Mouse (Mus musculus): Measurements from ENCODE around the gene Ajuba.

Ajuba gene

DNA sequence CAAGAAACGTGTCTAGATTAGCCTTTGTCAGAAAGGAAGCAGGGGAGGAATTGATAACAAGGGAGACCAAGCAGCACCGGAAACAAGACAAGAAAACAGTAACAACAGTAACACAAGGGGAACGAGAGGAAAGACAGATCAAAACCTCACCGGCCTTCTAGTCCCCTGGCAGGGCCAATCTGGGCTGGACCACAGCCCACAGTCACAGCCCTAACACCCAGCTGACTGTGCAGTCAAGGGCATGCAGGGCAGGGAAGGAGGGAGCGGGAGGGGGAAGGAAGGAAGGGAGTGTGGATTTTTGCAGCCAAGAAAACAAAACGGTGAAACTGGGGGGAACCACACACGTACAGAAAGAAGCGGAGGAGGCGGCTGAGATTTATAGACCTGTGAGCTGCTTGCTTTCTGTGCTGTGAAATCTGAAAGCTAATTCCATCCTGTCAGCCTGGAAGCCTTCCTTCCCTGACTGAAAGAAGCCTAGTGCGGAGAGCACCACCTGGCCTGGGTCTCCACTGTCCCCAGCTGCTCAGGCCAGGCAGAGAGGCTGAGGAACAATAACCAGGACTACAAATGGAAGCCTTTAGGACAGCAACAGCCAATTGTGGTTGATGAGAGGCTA is 15.1 kb upstream of the Ajuba start:
- DNase-seq (ENCODE audit: low read depth, low spot score) = no peak

DNA sequence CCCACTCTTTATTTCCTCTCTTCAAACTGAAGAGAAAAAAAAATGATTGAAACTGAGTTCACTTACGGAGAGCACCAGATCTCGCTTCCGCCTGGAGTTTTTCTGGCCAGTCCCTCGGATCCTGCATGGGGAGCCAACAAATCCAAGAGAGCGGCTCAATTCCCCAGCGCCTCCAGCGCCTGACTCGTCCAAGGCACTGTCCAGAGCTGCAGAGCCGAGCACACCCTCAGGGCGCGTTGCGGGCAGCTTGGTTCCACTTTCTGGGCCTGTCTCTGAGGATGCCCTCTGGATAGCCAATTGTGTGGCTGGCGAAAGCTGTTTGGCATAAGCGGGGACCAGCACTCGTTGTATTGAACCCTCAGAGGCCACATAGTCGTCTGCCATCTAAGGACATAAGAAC is 13.7 kb upstream of the Ajuba start:
- DNase-seq (ENCODE audit: low read depth, low spot score) = no peak

DNA sequence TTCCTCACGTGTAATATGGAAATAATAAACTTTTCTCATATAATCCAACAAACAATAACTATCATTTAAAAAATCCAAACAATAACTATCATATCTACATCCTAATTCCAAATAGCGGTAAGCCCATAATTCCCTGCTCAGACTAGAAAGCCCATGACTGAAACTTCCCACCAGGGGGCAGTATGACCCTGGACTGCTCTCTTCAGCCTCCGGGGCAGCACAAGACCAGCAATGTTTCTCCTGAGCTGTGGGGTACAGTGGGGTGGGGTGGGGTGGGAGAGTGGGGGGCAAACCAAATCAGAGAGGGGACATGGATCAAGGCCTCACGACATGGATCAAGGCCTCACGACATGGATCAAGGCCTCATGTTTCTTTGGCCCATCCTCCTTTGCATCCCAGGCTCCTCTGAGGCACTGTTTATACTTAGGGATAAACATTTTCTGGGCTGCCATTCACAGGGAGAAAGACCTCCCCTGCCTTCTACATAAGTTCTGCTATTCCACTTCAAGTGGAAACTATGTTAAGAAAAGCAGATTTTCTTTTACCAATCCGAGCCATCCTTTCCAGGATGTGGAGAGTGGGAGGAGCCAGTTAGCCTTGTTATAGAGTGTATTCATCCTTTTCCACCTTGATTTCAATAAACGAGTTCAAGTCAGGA is 6.5 kb upstream of the Ajuba start:
- peak; percentile 69 for DNase-seq (ENCODE audit: low read depth, low spot score)

DNA sequence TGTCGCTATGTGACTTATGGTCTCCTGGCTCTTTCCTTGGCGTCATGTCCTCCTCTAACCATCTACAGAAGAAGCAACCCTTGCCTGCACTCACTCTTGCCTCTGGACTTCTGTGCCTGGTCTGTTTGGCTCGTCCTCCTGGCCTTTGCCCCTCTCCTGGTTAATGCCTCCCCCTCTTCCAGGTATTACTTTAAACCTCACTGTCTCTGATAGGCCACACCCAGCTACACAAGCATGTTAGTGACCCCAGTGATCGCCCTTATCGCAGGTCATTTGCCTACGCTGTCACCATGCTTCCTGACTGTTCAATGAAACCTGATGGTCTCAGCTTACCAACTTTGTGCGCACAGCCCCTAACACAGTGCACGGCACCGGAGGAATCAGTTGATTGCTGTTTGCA is 5.2 kb upstream of the Ajuba start:
- DNase-seq (ENCODE audit: low read depth, low spot score) = no peak

DNA sequence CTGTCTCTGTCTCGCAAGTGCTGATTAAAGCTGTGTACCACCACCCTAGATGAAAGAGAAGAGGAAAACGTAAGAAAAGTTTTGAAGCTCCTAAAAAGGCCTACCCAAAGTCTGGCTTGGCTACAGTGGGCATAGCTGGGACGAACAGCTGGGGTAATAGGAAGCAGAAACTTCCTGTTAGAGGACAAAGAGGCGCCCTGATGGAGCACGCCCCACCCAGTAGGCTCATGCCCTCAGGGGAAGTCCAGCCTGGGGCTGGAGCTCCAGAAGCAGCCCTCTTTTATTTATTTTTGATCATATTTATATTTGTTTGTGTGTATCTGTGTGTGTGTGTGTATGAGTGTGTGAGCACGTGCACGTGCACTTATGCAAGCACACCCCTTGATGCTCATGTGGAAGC is 2.3 kb upstream of the Ajuba start:
- no peak for DNase-seq (ENCODE audit: low read depth, low spot score)

DNA sequence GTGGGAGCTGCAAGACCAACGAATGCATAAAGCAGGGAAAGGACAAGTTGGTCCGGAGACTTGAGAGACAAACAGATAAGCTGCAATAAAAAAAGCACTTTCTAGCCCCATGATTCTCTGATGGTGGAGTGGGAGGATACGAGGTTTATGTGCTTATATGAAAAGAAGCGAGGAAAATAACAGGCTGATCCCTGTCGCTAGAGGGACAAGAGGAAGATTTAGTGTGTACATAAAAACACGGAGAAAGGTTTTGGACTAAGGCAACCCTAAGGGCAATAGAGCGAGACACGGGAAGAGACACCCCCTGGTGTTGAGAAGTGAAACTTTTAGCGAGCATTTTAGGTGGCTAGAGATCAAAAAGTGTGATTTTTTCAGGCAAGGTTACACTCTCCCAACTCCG is 705 bp upstream of the Ajuba start:
- DNase-seq (ENCODE audit: low read depth, low spot score) = no peak

DNA sequence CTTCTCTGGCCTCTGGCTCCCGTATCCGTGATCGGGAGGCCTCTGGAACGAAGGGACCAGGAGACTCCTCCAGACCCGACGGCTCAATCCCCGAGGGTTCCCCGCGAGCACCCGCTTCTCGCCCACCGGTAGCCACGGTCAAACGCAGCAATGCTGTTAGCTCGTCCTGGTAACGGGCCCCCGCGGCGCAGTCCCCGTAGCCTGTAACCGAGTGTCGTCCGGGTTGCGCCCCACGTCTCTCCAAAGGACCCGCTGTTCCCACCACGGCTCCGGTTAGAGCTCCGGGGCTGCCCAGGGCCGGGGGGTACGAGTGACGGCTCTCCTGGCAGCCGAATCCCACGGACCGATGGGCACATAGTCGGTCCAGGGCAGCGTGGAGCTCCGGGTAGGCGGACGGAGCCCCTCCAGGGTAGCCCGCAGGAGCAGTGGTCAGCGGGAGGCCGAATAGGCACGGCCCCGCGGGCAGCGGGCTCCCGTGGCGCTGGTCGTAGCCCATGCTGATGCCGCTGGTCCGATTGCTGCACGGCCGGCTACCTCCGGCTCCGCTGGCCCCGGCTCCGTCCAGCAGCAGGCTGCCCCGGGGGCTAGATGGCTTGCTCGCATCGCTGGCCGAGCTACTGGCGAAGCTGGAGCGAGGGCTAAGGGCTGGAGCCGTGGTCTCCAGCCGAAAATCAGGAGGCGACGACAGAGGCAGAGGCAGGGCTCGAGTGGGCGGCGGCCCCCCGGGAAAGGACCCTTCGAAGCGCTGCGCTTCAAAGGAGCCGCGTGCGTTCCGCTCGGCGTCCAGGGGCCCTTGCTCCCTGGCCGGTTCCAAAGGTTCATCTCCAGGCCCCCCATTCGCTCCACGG is 893 bp downstream of the Ajuba start:
- no peak for DNase-seq (ENCODE audit: low read depth, low spot score)

DNA sequence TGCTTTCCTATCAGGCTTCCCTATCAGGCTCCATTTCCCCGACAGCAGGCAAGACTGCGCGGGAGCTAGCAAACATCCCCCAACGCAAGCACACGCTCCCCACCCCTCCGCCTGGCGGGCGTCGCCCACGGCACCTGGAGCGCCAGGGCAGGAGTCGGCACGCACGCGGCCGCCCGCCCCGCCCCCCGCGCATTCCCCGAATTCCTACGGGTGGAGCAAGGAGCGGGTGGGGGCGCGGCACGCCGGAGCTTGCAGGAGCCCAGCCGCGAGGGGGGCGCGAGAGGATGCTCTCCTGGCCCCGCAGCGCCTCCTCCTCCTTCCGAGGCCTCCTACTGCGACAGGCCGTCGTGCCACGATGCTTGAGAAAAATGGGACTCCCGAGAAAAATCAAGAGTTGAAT is 1.7 kb downstream of the Ajuba start:
- no peak for DNase-seq (ENCODE audit: low read depth, low spot score)

DNA sequence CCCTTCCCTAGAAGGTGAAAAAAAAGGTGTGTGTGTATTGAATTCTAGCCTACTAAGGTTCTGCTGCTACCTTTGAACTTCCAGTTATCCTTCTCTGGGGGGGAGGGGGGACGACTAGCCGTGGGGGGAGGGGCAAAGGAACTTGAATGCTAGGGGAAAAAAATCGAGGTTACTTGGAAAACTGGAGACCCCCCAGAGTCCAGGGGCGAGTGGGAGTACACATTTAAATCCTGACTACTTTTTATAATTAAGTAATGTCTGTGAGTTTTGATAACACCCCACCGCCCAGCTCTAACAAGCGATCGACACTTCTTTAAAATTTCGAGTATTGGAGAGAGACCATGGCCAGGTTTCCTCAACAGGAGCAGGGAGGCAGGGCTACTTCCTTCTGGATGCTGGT is 2.3 kb downstream of the Ajuba start:
- no peak for DNase-seq (ENCODE audit: low read depth, low spot score)

DNA sequence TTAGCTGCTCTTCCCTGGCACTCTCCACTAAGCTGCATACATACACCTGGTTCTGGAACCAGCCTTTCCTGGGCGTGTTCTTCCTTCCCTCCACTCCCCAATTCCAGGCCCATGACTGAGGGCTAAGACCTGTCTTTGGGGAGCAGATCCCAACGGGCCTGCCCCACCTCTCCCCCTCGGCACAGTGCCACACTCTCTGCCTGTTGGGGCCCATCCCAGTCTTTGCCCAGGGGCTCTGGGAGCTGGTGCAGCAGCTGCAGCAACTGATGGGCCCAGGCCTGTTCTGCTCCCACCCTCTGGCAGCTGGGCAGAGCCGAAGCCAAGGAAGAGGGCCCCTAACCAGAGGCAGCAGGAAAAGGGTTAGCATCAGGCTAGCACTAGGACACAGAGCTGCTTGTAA is 3.1 kb downstream of the Ajuba start:
- no peak for DNase-seq (ENCODE audit: low read depth, low spot score)

DNA sequence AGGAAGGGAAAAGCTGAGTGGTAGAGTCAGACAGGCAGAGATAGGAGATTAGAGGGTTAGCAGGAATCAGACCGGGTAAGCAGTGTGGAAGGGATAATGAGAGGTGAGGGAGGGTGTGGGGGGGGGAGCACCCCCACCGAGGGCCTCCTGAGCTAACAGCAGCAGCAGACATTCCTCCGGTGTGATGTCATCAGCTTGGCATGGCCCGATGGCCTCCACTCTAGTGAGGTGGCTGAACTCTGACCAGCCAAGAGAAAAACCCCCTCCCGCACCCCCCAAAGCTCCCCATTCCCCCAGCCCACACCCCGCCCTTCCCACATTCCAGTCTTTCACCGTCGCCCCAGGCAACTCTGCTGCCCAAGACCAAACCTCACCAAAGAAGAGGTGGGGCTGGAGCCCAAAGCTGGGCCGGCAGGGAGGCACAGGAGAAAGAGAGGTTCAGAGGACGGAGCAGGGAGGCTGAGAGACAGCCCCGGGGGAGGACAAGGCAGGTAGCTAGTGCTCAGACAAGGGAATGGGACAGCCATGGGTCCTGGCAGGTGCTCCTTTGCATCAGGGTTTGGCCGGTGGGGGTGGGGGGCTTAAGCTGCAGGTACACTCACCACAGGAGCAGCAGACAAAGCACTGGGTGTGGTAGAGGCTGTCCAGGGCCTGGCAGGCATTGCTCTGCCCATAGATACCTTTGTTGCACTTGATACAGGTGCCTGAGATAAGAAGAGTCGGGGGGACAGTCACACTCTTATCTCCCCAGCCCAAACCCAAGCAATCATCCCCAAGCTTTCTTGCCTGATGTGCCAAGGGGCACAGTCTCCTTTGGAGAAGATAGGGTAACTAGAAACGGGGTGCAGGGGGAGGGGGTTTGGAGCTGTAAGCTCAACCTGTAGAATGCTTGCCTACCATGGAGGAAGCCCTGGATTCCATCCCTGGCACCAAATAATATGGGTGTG is 4.3 kb downstream of the Ajuba start:
- no peak for DNase-seq (ENCODE audit: low read depth, low spot score)

DNA sequence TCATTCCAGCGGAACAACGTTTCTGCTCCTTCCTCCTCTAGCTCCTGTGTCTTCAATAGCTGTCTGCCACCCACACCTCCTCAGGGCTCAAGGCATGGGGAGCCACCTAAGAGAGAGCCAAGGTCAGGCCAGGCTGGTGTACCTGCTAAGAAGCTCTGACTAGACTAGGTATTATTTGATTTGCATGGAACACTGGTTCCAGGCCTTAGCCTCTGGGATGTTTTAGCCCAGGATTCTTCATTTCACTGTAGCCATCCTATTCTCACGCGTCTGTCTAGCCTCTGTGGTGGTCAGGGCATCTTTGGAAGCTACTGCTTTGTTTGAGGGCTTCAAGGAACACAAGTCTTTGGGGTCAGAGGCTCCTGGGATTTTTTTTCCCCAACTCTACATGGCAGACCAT is 5.2 kb downstream of the Ajuba start:
- no peak for DNase-seq (ENCODE audit: low read depth, low spot score)

DNA sequence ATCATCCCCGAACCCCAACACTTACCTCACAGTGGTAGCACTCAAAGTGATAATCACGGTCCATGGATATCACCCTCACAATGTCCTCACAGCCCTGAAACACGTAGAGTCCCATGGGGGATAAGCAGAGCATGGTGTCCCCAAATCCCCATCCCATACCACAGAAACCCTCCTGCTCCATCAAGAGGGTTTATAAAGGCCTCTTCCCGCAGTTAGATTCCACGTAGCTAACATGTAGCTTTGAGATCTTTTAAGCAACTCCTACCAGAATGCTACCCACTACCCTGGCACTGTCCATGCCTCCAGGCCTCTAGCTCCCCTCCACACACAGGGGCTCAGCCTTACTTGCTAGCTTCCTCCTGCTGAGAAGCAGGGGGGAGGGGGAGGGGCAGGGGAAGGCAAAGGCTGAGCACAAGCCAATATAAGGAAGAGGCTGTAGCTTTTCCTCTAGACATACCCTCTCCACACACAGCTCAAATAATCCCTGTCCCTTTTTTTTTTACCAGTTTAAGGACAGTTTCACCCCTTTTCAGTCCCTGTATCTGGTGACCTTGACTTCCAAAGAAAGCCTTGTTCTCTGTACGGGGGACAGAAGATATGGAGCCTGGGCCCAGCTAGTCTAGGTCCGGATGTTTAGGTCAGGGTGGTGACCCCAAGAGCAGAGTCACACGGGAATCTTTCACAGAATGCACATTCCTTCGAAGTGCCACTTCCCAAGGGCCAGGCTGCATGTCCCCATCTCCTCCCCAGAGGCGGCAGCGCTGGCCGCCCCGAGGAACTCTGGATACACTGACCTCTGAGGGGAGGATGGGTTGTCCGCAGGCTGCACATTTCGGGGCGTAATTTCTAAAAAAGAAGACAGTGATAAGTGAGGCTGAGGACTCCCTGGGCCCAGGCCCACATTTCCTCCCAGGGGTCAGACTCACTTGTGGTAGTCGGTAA is 7.6 kb downstream of the Ajuba start:
- no peak for DNase-seq (ENCODE audit: low read depth, low spot score)

DNA sequence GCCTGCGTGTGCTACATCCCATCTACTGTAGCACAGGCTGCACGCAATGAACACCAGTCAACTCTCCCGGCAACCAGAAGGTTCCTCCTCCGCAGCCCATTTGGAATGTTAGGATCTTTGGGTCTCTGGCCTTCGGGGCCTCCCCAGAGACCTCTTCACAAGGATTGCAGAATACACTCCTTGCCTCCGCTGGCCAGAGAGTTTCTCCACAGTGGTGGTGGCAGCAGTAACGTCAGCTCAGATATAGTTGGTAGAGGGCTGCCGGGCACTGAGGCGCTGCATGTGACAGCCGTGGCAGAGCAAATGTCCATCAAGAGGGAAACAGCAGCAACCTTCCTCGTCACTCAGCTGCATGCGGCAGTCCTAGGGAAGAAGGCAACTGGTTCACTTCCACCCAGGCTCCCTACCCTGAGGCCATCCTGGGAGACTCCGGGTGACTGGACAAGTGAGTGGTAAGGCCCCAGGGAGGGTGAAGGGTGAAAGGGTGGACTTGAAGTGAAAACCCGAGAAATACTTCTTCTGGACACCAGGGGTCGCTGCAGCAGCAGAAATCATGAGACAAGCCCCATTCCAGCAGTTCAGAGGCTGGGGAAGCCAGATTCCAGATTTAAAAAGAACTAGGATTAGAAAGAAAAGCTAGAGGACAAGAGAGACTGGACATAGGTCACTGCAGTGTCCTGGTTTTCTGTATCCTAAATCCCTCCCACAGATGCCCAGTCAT is 8.5 kb downstream of the Ajuba start:
- peak; percentile 68 for DNase-seq (ENCODE audit: low read depth, low spot score)

DNA sequence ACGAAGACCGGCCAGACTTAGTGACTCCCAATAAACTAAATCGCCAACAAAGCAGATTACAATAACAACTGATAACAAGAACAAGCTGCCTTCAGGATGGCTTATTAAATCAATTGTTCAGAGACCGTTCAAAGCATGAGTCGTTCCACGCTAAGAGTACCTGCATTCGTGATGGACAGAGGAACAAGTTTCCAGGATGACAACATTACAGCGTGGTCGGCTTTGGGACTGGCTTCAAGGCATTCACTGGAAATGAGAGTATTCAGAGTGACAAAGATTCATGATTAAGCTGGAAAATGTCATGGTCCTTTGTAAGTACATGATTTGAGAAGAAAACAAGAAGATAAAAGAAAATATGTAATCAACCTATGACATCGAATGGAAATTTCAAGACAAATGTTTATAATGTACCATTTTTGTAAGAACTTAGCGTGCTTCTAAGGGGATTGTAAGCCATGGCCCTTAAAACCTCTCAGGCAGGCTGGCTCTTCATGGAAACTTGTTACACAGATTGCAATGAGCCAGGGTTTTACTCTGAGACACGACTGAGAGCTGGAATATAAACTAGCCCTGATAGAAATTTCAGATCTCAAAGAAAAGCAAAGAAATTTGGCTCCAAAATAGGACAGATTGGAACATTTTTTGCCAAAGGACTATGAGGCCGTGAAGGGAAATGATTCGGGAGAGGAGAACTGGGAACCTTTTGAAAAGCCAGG is 16.7 kb downstream of the Ajuba start:
- DNase-seq (ENCODE audit: low read depth, low spot score) = no peak

DNA sequence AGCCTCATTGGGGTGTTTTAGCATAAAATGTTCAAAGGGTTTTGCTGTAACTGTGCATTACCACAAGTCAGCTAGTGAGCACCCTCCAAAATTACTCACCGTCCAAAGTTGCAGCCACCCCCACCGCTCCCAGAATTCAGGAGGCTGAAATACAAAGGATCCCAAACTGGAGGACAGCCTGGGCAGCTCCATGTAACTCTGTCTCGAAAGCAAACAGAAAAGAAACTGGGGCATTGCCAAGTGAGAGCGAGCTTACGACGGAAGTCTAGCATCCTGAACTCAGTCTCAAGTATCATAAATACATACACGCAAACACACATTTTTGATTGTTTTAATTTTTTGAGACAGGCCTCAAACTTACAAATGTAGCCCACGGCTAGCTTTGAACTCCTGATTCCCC is 20.0 kb downstream of the Ajuba start:
- no peak for DNase-seq (ENCODE audit: low read depth, low spot score)

DNA sequence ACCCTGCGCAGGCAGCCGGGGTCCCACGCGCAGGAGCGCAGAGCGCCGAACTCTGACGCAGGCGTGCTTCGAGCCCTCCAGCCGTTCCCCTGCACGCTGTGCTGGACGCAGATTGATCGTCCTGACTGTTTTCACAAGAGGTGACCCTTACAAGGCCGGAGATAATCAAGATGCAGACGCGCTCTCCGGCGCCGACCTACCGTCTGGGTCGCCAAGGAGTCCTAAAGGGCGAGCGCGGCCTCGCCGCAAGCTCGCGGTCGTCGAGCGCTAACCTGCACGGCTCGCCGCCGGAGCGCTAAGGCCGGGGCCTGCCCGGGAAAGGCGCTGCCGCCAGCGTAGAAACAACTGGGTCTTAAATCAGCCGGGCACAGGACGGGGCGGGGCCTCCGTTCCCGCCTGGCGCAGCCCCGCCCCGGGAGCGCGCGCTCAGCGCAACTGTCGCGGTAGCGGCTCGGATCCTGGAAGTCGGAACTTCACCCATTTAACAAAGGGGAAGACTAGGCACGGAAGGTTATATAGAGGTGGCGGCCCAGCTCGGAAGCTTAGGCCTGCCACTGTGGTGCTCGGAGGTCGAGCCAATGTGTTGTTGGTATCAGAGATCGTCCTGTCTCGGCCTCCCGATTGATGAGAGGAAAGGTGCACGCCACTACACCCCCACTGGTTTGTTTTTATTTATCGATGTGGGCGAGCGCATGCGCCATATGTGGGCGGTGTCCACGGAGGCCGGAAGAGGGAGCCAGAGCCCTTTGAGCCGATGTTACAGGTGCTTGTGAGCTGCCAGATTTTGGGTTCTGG is 23.2 kb downstream of the Ajuba start, which contains the start of gene Haus4:
Gene Haus4, minus strand, starts transcription at position 642 of the 795 bp plus-strand sequence.
- peak; percentile 67 for DNase-seq (ENCODE audit: low read depth, low spot score)

DNA sequence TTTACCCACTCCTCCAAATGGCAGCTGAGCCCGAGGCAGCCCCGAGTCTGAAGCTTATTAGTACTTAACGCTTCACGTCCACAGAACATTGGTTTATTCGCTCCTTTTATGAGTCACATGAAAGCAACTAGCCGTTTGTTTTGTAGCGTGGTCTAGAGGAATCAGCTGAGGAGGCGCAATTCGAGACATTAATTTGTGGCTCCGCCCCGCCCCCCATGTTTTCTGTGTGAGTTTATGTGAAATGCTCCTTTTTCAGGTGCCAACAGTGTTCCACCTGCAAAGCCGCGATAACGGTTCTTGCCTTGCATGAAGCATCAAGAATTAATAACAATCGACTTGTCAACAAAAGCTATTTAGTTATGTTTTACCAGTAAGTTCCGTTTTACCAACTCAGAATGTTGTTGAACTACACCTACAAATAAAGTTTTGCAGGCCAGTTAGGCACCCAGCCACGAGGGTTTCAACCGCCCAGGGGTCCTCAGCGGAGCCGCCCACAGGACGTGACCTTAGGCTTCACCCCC is 23.8 kb downstream of the Ajuba start:
- no peak for DNase-seq (ENCODE audit: low read depth, low spot score)

Measured in retina, postnatal 7 days (tissue).